ENCODE assay signal across 7 mouse cellular contexts in genomic region chr1:153740145-153740544, GRCm38 (mm10). TPM values are rescaled to one million over a fixed set of nuclear protein-coding genes. Genes with fewer than 3 reads are reported as not detected.
DNase-seq lines count a peak whose midpoint lies in the region; ATAC-seq and TF ChIP-seq lines count a peak whose summit lies in the region.

Gene Rgs16 (plus strand): TSS chr1:153740349.

- TF ChIP-seq POLR2A in myocyte (IDR thresholded peaks at IDR 0.05; ENCODE audit: insufficient read length, low read depth) = peak; percentile 96

- H3K79me2 ChIP-seq in myocyte (ENCODE audit: control insufficient read depth, insufficient read depth) = peaks cover 4% of the 10 kb centered on the region

- H3K4me2 ChIP-seq in liver, embryonic 11.5 days = peak within 1 kb of the TSS; percentile 63
- peak within 1 kb of the TSS; percentile 80 for H3K4me2 ChIP-seq in myocyte (ENCODE audit: low read depth)
- H3K4me2 ChIP-seq in stomach, embryonic 14.5 days (replicated peaks; ENCODE audit: low read depth, low read length) = peak within 1 kb of the TSS; percentile 70

- ATAC-seq in liver, embryonic 11.5 days (replicated peaks; ENCODE audit: low FRiP score) = 0 out of 2 replicates have a peak, but pooled peaks have one; percentile 53
- peak; percentile 75 for ATAC-seq in stomach, embryonic 14.5 days (ENCODE audit: insufficient number of reproducible peaks, insufficient read depth, low FRiP score, low read depth)

- no peaks in the 10 kb centered on the region for H3K9me3 ChIP-seq in embryonic facial prominence, embryonic 10.5 days
- H3K9me3 ChIP-seq in heart, embryonic 10.5 days = no peaks in the 10 kb centered on the region
- no peaks in the 10 kb centered on the region for H3K9me3 ChIP-seq in liver, embryonic 11.5 days (ENCODE audit: control insufficient read depth, low read length)
- no peaks in the 10 kb centered on the region for H3K9me3 ChIP-seq in stomach, embryonic 14.5 days (ENCODE audit: control insufficient read depth, low read depth, low read length)

- H3ac ChIP-seq in myocyte (ENCODE audit: control insufficient read depth, insufficient read length) = no peak within 1 kb of the TSS

- peak; percentile 56 to 70 for DNase-seq in adrenal gland, postnatal 4 days (ENCODE audit: low spot score in 2 of 2)
- DNase-seq in embryonic facial prominence, embryonic 10.5 days (ENCODE audit: low spot score) = peak; percentile 87
- peak; percentile 87 for DNase-seq in heart, embryonic 10.5 days (ENCODE audit: low spot score)
- DNase-seq in kidney, adult 8-10 months = peak; percentile 57 to 61
- DNase-seq in liver, embryonic 11.5 days (ENCODE audit: low spot score) = peak; percentile 60

- WGBS in embryonic facial prominence, embryonic 10.5 days = under 1% methylated on average over 28 of the region's 28 CpGs
- under 1% methylated on average over 28 of the region's 28 CpGs for WGBS in heart, embryonic 10.5 days
- WGBS in liver, embryonic 11.5 days = 0% methylated on average over 17 of the region's 28 CpGs
- under 1% methylated on average over 28 of the region's 28 CpGs for WGBS in stomach, embryonic 14.5 days

- peak within 1 kb of the TSS; percentile 26; the same call in 1 of the 2 replicates for H3K27ac ChIP-seq in embryonic facial prominence, embryonic 10.5 days (replicated peaks)
- peak within 1 kb of the TSS; percentile 42 for H3K27ac ChIP-seq in heart, embryonic 10.5 days
- H3K27ac ChIP-seq in liver, embryonic 11.5 days (ENCODE audit: low read depth, low read length) = no peak within 1 kb of the TSS
- no peak within 1 kb of the TSS for H3K27ac ChIP-seq in stomach, embryonic 14.5 days (ENCODE audit: low read length)

- peaks cover 44% of the 10 kb centered on the region for H3K4me1 ChIP-seq in embryonic facial prominence, embryonic 10.5 days
- H3K4me1 ChIP-seq in heart, embryonic 10.5 days = peaks cover 24% of the 10 kb centered on the region
- H3K4me1 ChIP-seq in liver, embryonic 11.5 days (replicated peaks; ENCODE audit: control insufficient read depth, insufficient read depth, low read length) = no peaks in the 10 kb centered on the region
- no peaks in the 10 kb centered on the region for H3K4me1 ChIP-seq in stomach, embryonic 14.5 days (ENCODE audit: control insufficient read depth, insufficient read depth, low read length)

- peak within 1 kb of the TSS; percentile 63 for H3K4me3 ChIP-seq in embryonic facial prominence, embryonic 10.5 days
- peak within 1 kb of the TSS; percentile 61 for H3K4me3 ChIP-seq in heart, embryonic 10.5 days
- peak within 1 kb of the TSS; percentile 39 for H3K4me3 ChIP-seq in liver, embryonic 11.5 days (ENCODE audit: low read depth, low read length)
- peak within 1 kb of the TSS; percentile 39 for H3K4me3 ChIP-seq in myocyte
- H3K4me3 ChIP-seq in stomach, embryonic 14.5 days (ENCODE audit: low read depth, low read length) = peak within 1 kb of the TSS; percentile 31

- peaks cover 65% of the 10 kb centered on the region for H3K27me3 ChIP-seq in embryonic facial prominence, embryonic 10.5 days (replicated peaks; ENCODE audit: low read depth, poor library complexity, severe bottlenecking)
- H3K27me3 ChIP-seq in heart, embryonic 10.5 days (ENCODE audit: insufficient read depth, poor library complexity, severe bottlenecking) = peaks cover 75% of the 10 kb centered on the region
- H3K27me3 ChIP-seq in liver, embryonic 11.5 days (replicated peaks; ENCODE audit: control insufficient read depth, insufficient read depth, low read length) = peaks cover 47% of the 10 kb centered on the region
- no peaks in the 10 kb centered on the region for H3K27me3 ChIP-seq in myocyte (ENCODE audit: control insufficient read depth, insufficient read depth, insufficient read length)
- peaks cover 13% of the 10 kb centered on the region; the same call in 1 of the 2 replicates for H3K27me3 ChIP-seq in stomach, embryonic 14.5 days (ENCODE audit: control insufficient read depth, insufficient read depth, low read length)

- H3K36me3 ChIP-seq in embryonic facial prominence, embryonic 10.5 days (replicated peaks) = peaks cover 11% of the 10 kb centered on the region
- peaks cover 4% of the 10 kb centered on the region; the same call in 1 of the 2 replicates for H3K36me3 ChIP-seq in heart, embryonic 10.5 days
- H3K36me3 ChIP-seq in liver, embryonic 11.5 days (ENCODE audit: control insufficient read depth, insufficient read depth, low read length) = no peaks in the 10 kb centered on the region
- H3K36me3 ChIP-seq in myocyte (ENCODE audit: control insufficient read depth, insufficient read depth) = peaks cover 3% of the 10 kb centered on the region
- H3K36me3 ChIP-seq in stomach, embryonic 14.5 days (ENCODE audit: control insufficient read depth, insufficient read depth, low read length) = no peaks in the 10 kb centered on the region

- H3K9ac ChIP-seq in liver, embryonic 11.5 days (ENCODE audit: low read depth, low read length) = no peak within 1 kb of the TSS
- no peak within 1 kb of the TSS; the same call in 1 of the 2 replicates for H3K9ac ChIP-seq in stomach, embryonic 14.5 days (replicated peaks; ENCODE audit: low read depth, low read length)

TF ChIP-seq in myocyte, 11 proteins besides CTCF, POLR2A, EP300 and RAD21:
- TF ChIP-seq SRF (IDR thresholded peaks at IDR 0.05; ENCODE audit: control insufficient read depth, insufficient read length, low read depth) (no peak), MAX (IDR thresholded peaks at IDR 0.05; ENCODE audit: low read depth) (no peak), POLR2AphosphoS2 (IDR thresholded peaks at IDR 0.05; ENCODE audit: insufficient read length, low read depth) (peak; percentile 94), MYOG (IDR thresholded peaks at IDR 0.05; ENCODE audit: control insufficient read depth in 1 of 3, insufficient read depth in 1 of 3, insufficient read length in 2 of 3, low read depth in 2 of 3) (peak in 1 of 3 experiments; percentile 29), USF1 (IDR thresholded peaks at IDR 0.05; ENCODE audit: low read depth) (no peak), E2F4 (IDR thresholded peaks at IDR 0.05; ENCODE audit: insufficient read depth) (no peak), REST (IDR thresholded peaks at IDR 0.05; ENCODE audit: insufficient read depth, insufficient read length) (no peak)

RNA-seq across cellular contexts. Expression of gene Rgs16, which starts in this region (rescaled TPM):
- 10 to 100 TPM in 1 of 2 experiments, 1 to 10 TPM in 1; 8.6 to 11.6 TPM for total RNA-seq in adrenal gland, postnatal 4 days (2021)
- 7.9 and 9.5 TPM in 2 replicates for polyA plus RNA-seq in embryonic facial prominence, embryonic 10.5 days (2016; fragmentation: Nextera tagmentation; extraction: Ambion mirVana)
- polyA plus RNA-seq in heart, embryonic 10.5 days (2016; fragmentation: Nextera tagmentation; extraction: Ambion mirVana) = 2.6 and 2.9 TPM in 2 replicates
- 0.94 and 1.3 TPM in 2 replicates for polyA plus RNA-seq in liver, embryonic 11.5 days (2014; fragmentation: Nextera tagmentation; extraction: Ambion mirVana)
- polyA plus RNA-seq in myocyte (2012; fragmentation: generic; extraction: Trizol) = 6.5 TPM
- polyA plus RNA-seq in stomach, embryonic 14.5 days (2014; fragmentation: Nextera tagmentation; extraction: Ambion mirVana) = 2.4 TPM in 2 replicates

Comparison
In these comparisons a context has a peak if more than half of its experiments do, and no peak if none do; other contexts are left out.
1. H3K27ac ChIP-seq: peak in embryonic facial prominence, embryonic 10.5 days (single experiment) and heart, embryonic 10.5 days (single experiment); none in liver, embryonic 11.5 days (single experiment) and stomach, embryonic 14.5 days (single experiment).
2. Peak in every context shown above with its lines, with median percentiles within 50 percentile points of each other: DNase-seq, H3K4me3 ChIP-seq and H3K4me2 ChIP-seq.